Mouse (Mus musculus) B cell, adult (primary cell): ENCODE results near the gene Sptb. TPM values are rescaled to one million over a fixed set of nuclear protein-coding genes. Genes with fewer than 3 reads are reported as not detected.

Experiments used
- total RNA-seq: library from RNA; stranded (reverse); gene quantifications from 4 replicates; pipeline ENCODE4 v1.2.4, GENCODE M21; 2023; ENCODE audit not compliant: inconsistent age

Sptb gene
- 0.06 to 0.15 TPM in 2 of 4 replicates, not detected in the others for total RNA-seq

GRCm38 (mm10) chr12:76710351-76711100, at the start of gene Sptb:
Gene Sptb, minus strand, starts transcription at chr12:76710547.

GRCm38 (mm10) chr12:76530580-76531139, 179.7 kb downstream of the Sptb start, which contains the start of gene Plekhg3:
Gene Plekhg3, plus strand, starts transcription at chr12:76530891.

Other genes with a start within 250 kb of the Sptb start
- gene Plekhg3, start 179.7 kb downstream of the Sptb start, total RNA-seq: 26.9 to 29.8 TPM (median 29.0 TPM) in 4 replicates
- gene Churc1, start 55.0 kb upstream of the Sptb start, total RNA-seq: 30.8 to 44.1 TPM (median 34.6 TPM) in 4 replicates
- 7.8 to 9.1 TPM (median 8.1 TPM) in 4 replicates for gene Fntb, start 55.0 kb upstream of the Sptb start, total RNA-seq
- 0.61 TPM in 1 of 4 replicates, not detected in the others for gene Gpx2, start 85.0 kb upstream of the Sptb start, total RNA-seq
- not detected in 4 replicates for gene Rab15, start 112.4 kb upstream of the Sptb start, total RNA-seq